Mouse (Mus musculus): ENCODE measurements around the gene Adcy3. TPM values are rescaled to one million over a fixed set of nuclear protein-coding genes. Genes with fewer than 3 reads are reported as not detected.

The Adcy3 gene
- polyA plus RNA-seq (2014; fragmentation: Illumina TruSeq; extraction: RNeasy Lipid Tissue Mini Kit (QIAGEN cat#74804)): 2.6 TPM

DNA sequence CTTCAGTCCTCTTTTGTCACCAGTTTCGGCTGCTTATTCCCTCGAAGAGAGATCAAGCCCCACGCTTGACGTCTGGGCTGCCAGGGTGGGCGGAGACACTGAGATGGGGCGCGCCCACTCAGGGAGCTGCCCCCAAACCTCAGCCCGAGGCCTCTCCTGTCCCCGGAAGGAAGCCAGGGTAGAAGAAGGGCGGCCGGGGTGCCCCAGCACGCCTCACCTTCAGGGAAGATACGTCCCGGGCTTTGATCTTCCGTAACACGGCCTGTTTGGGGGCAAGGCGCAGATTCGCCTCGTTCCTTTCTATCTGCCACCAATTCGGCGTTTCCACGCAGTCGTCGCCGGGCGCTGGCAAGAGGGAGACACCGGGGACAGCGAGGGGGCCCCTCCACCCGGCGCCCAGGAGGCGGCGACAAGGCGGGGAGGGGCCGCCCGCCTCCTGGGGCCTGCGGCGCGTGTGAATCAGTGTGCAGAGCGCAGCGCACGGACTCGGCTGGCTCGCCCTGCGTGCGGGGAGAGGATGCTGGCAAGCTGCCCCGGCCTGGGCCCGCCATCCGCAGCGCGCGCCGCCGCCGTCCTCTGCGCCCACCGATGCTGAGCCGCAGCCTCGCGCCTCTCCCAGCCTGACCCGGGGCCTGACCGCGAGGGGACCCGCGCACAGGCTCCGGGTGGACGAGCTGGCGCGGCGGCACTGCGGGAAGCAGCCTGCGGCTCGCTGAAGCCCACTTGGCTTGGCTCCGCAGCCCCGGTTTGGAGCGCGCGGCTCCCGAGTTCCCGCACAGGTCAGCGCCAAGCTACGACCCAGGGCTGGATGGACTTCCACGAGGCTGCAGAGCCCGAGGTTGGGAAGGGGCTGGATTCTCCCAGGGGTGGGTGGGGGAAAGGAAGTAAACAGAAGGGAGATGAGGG, at the start of gene Adcy3:
Adcy3 (plus strand) TSS at position 163 of the 906 bp plus-strand sequence.

DNA sequence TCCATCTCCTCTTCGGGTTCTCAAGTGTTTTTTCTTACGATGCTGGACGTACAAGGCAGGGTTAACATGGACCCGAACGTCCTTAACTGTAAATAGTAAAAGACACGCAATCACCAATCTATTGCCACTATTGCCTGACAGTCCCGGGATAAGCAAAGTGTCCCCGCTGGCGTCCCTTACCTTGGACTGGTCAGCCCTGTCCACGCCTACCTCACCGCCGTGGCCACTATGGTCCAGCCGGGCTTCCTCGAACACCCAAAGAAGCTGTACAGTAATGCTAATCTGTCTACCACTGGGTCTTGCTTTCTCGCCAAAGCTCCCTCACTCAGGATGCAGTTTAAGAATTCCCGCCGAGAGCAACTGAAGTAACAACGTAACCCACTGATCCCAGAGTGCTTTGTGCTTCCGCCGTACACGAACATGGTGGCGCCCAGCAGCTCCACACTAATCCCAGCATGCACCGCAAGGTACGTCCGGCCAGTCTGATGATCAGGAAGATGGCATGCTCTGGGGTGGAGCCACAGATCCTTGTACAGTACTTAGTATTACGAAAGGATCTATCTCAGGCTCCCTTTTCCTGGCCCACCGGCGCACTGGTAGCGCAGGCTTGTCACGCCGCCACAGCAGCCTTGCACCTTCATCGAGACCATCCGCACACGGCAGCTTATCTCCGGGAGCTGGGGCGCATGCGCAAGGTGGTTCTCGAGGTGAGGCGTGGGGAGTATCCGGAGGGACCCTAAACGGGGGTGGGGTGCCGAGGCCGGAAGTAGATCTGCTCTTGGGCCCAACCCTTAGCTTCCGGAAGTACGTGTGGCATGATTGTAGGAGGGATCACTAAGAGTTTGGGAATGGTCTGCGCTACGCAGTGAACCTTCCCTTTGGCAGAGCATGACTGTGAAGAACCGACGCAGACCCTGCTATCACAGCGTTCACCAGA, 100.9 kb downstream of the Adcy3 start, which contains the start of the genes Ptrhd1 and Cenpo:
Ptrhd1 (plus strand) TSS at position 456 of the 937 bp plus-strand sequence.
Cenpo (minus strand) TSS at position 723 of the 937 bp plus-strand sequence.

Other genes with a start within 250 kb of the Adcy3 start
- not detected for gene Pomc, start 178.2 kb upstream of the Adcy3 start, polyA plus RNA-seq (2014; fragmentation: Illumina TruSeq; extraction: RNeasy Lipid Tissue Mini Kit (QIAGEN cat#74804))
- gene Efr3b, start 94.2 kb upstream of the Adcy3 start, polyA plus RNA-seq (2014; fragmentation: Illumina TruSeq; extraction: RNeasy Lipid Tissue Mini Kit (QIAGEN cat#74804)): 5.0 TPM
- 5.8 TPM for gene Dnajc27, start 50.5 kb upstream of the Adcy3 start, polyA plus RNA-seq (2014; fragmentation: Illumina TruSeq; extraction: RNeasy Lipid Tissue Mini Kit (QIAGEN cat#74804))
- 3.5 TPM for gene Ptrhd1, start 100.9 kb downstream of the Adcy3 start, polyA plus RNA-seq (2014; fragmentation: Illumina TruSeq; extraction: RNeasy Lipid Tissue Mini Kit (QIAGEN cat#74804))
- 11.3 TPM for gene Cenpo, start 101.2 kb downstream of the Adcy3 start, polyA plus RNA-seq (2014; fragmentation: Illumina TruSeq; extraction: RNeasy Lipid Tissue Mini Kit (QIAGEN cat#74804))

Data from ovary, adult 10 weeks (tissue).